Mouse (Mus musculus) inflammation-experienced regulatory T-cells, adult 6 months (primary cell): ENCODE results near the gene Crabp2. TPM values are rescaled to one million over a fixed set of nuclear protein-coding genes. Genes with fewer than 3 reads are reported as not detected.

ENCODE experiments used
- ATAC-seq: one replicate; pipeline ENCODE4 v1.8.0; 2017
- polyA plus RNA-seq, 3 experiments: library from polyadenylated mRNA; unstranded; fragments of 100-300 nt; shearing (Covaris generic); gene quantifications; one replicate each; pipeline ENCODE4 v1.2.1; 2017

The Crabp2 gene
- polyA plus RNA-seq, 3 experiments from 2014 or later, result not detected

GRCm38 (mm10) chr3:87985505-87986320 is 37.2 kb downstream of the Crabp2 start:
- no peak for ATAC-seq

DNA sequence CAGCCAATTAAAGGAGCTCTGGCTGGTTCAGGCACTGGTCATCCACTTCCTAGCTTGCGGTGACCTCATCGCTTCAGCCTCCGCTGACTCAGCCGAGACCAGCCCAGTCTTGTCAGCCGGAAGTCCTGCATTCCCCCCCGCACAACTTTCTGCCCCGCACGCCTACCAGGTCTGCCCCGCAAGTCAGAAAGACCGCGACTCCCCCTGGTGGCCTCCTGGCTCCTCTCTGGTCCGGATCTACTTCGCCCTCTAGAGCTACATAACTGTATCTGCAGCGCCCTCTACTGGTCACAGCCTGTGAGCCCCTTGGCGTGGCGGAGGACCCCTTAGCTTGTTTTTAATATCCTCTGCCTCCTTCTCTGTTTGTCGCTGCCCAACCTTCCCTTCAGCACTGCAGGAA is 38.4 kb downstream of the Crabp2 start:
- peak; percentile 86 for ATAC-seq

GRCm38 (mm10) chr3:87987633-87988032 is 39.2 kb downstream of the Crabp2 start:
- ATAC-seq, result peak; percentile 18

- no peak for ATAC-seq
Measured at GRCm38 (mm10) chr3:87988068-87988467, 39.6 kb downstream of the Crabp2 start.

- ATAC-seq, result no peak
Measured at GRCm38 (mm10) chr3:87989935-87990334, 41.5 kb downstream of the Crabp2 start.

DNA sequence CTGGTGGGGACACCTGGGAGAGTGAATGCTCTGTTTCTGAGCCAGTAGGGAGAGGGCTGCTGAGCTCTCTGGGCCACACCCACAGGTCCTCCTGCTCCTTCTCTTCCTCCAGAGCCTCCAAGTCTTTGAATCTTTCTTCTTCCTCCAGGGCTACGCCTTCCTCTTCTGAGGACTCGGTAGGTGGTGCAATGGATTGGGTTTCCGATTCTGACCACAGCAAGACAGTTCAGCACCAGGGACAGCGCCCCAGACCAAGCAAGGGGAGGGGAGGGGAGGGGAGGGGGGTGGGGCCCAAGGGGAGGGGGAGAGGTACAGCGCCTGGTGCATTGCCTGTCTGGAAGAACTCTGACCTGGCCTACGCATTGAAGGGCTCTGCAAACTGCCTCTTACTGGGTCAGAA is 45.0 kb downstream of the Crabp2 start:
- no peak for ATAC-seq

- ATAC-seq, result no peak
Measured at GRCm38 (mm10) chr3:87995331-87995730, 46.9 kb downstream of the Crabp2 start.

- ATAC-seq, result no peak
Measured at GRCm38 (mm10) chr3:87996401-87996800, 47.9 kb downstream of the Crabp2 start.

DNA sequence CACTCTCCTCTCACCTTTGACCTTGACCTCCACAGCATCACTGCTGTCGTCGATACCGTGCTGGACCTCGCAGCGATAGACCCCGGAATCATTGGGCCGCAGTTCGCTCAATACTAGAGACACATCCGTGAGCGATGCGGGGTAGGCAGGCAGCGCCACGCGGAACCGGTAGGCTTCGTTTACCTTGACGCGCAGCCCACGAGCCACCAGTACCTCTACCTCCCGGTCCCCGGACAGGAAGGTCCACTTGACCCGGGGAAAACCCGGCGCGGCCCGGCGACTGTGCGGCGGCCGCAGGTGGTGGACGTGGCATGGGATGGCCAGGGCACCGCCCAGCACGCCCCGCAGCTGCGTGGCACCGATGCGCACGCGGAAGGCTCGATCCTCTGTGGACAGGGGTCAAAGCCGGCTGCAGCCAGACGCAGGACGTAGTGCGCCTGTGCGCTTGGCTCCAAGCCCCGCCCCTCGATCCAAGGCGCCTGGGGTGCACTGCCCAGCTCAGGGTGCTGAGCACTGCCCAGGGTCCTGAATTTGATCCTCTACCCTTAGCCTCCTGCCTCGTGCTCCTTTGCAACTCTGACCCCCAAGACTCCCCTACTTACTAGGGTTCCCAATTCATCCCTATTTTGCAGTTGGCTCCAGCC is 48.6 kb downstream of the Crabp2 start:
- ATAC-seq, result no peak

DNA sequence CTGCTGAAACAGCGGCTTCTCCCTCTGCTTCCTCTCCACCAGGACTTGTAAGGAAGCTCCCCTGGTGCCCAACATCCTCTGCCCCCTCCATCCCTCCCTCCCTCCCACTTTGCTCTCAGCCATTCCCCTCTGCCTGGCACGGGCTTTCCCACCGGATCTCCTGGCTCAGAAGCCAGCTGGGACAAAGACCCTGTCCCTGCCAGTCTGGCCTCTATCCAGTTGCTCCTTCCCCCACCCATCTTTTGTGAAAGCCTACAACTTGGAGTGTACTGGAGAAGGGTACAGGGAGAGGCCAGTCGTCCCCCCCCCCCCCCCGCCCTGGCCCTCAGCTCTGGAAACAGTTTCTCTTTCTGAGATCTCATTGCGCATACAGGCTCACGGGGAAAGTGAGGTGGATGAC is 50.3 kb downstream of the Crabp2 start:
- no peak for ATAC-seq

GRCm38 (mm10) chr3:87999243-87999895 is 50.9 kb downstream of the Crabp2 start:
- ATAC-seq, result no peak

DNA sequence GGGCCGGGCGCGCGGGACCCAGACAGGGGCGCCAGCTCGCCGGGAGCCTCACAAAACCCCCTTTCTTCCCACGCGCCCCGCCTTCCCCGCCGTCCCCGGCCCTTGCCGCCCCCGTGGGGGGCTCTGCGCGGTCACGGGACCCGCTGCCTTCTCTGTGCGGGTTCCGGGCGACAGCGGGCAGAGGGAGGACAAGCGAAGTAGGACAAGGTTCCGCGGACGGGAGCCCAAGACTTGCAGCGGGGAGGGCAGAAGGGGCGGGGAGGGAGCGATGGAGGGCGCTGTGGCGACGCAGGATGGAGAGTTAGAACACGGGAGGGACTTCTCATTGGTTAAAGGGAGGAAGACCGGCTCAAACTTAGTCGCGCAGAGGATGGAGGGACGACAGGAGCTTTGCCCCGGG is 51.7 kb downstream of the Crabp2 start, which contains the start of gene Bcan:
Gene Bcan, minus strand, starts transcription at position 50 of the 400 bp plus-strand sequence.
- no peak for ATAC-seq

- no peak for ATAC-seq
Measured at GRCm38 (mm10) chr3:88000816-88001595, 52.5 kb downstream of the Crabp2 start.

GRCm38 (mm10) chr3:88002291-88002976 is 54.0 kb downstream of the Crabp2 start:
- ATAC-seq, result no peak

Other genes starting within 250 kb of the Crabp2 start
- 1 to 10 TPM in 2 of 3 experiments, under 1 TPM in 1; 0.82 to 1.1 (median 1.1) TPM for gene Lrrc71, start 200.0 kb upstream of the Crabp2 start, polyA plus RNA-seq
- gene Ntrk1, start 153.5 kb upstream of the Crabp2 start, polyA plus RNA-seq, result under 1 TPM in 1 of 3 experiments, not detected in 2; 0.17 TPM
- gene Insrr, start 151.7 kb upstream of the Crabp2 start, polyA plus RNA-seq, result 1 to 10 TPM in 2 of 3 experiments, under 1 TPM in 1; 0.42 to 1.2 (median 1.1) TPM
- 100 to 1,000 TPM in 1 of 3 experiments, 10 to 100 TPM in 2; 65.9 to 108 (median 76.0) TPM for gene Pear1, start 124.4 kb upstream of the Crabp2 start, polyA plus RNA-seq
- gene Sh2d2a, start 101.9 kb upstream of the Crabp2 start, polyA plus RNA-seq, result 100 to 1,000 TPM; 231 to 280 (median 232) TPM
- 1 to 10 TPM; 3.8 to 5.3 (median 4.2) TPM for gene Prcc, start 63.1 kb upstream of the Crabp2 start, polyA plus RNA-seq
- 10 to 100 TPM; 39.0 to 54.0 (median 41.4) TPM for gene Hdgf, start 42.3 kb upstream of the Crabp2 start, polyA plus RNA-seq
- 100 to 1,000 TPM; 138 to 191 (median 188) TPM for gene Mrpl24, start 29.2 kb upstream of the Crabp2 start, polyA plus RNA-seq
- gene Isg20l2, start 18.4 kb upstream of the Crabp2 start, polyA plus RNA-seq, result 10 to 100 TPM; 14.2 to 17.9 (median 16.4) TPM
- 10 to 100 TPM; 19.5 to 30.1 (median 28.6) TPM for gene Rrnad1, start 17.9 kb upstream of the Crabp2 start, polyA plus RNA-seq
- gene Nes, start 22.4 kb downstream of the Crabp2 start, polyA plus RNA-seq, result not detected
- gene Bcan, start 51.6 kb downstream of the Crabp2 start, polyA plus RNA-seq, result not detected
- not detected for gene Hapln2, start 78.9 kb downstream of the Crabp2 start, polyA plus RNA-seq
- gene Gpatch4, start 94.4 kb downstream of the Crabp2 start, polyA plus RNA-seq, result 10 to 100 TPM; 20.8 to 37.5 (median 36.6) TPM
- gene Naxe, start 109.8 kb downstream of the Crabp2 start, polyA plus RNA-seq, result 10 to 100 TPM; 68.3 to 75.7 (median 70.3) TPM
- gene Ttc24, start 129.6 kb downstream of the Crabp2 start, polyA plus RNA-seq, result not detected
- 1 to 10 TPM in 1 of 3 experiments, under 1 TPM in 2; 0.59 to 3.5 (median 0.82) TPM for gene Iqgap3, start 133.3 kb downstream of the Crabp2 start, polyA plus RNA-seq
- gene Mef2d, start 193.7 kb downstream of the Crabp2 start, polyA plus RNA-seq, result 10 to 100 TPM; 16.6 to 32.0 (median 27.7) TPM